Mouse (Mus musculus): ENCODE measurements around the gene Reep3. TPM values are rescaled to one million over a fixed set of nuclear protein-coding genes. Genes with fewer than 3 reads are reported as not detected.
A peak's percentile ranks its signal among the peaks of the same experiment; 100 is the strongest.
"Not testable (repeated sequence)": the region's sequence is repeated elsewhere in the genome, so short reads cannot be mapped to it uniquely, and the experiment has no call there.

The Reep3 gene
- total RNA-seq, 2 experiments from 2014 or later: 24.9 to 25.1 TPM

DNA sequence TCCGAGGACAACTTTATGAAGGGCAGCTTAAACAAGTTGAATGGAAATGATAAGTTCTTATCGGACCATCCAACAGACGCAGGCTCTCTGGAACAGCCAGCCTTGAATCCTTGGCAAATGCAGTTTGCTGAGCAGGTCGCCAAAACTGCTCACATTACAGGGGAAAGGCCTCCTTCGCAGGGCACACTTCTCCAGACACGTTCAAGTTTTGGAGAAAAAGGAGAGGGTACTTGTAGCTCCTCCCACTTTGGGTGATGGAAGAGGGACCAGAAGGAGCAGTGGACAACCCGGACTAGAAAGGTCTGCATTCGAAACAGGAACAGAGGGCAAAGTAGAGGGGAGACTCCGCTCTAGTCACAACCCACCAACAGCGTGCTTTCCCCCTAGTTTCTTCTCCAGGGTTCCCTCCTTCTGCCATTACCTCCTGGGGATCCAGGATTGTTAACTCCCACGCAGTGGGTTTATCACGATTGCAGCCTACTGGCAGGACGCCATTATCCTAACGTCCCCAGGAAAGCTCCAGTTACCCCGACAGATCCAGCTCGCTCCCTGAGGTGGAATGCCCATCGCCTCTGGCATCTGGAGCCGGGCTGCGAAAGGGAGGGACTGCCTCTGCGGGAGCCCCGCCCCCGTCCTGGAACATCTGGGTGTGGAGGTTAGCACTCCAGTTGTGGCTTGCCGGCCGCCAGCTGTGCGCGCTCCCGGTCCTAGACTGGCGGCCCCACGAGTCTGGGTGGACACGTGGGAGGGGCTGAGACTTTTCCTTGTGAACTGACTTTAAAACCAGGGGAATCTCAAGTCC lies 94.3 kb downstream of the Reep3 start:
- intact Hi-C loops (cut with DNase I): loop anchor here (2.0 kb wide), 1 partner anchor 82 kb away; no protein-coding TSS in a partner anchor
- DNase-seq (ENCODE audit: extremely low spot score in 1 of 2, low spot score in 2 of 2): peak in 1 of 2 experiments; percentile 93

DNA sequence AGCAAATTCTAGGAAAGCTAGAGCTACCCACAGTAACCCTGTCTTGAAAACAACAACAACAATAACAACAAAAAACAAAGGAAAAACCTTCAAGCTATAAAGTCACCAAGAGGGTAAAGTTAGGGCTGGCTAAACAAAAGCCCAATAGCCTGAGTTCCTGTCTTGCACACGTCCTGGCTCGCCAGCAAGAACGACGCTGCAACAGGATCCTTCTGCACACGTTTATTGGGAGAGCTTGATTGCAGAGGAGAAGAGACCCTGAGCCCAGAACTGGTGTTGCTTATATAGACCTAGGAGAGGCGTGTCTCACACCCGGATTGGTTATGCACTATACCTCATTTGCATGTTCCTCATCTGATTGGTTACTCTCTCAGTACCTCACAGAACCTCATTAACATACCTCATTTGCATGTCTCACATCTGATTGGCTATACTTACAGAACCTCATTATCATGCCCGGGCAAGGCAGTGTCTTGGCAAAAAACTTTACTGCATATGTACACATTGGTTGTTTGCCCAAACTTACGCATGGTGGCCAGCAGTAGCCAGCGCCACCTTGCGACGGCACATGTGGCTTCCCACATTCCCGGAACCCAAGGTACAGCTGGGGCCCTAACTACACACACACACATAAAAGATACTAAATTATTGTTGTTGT lies 95.7 kb downstream of the Reep3 start:
- DNase-seq (ENCODE audit: extremely low spot score in 1 of 2, low spot score in 2 of 2); intact Hi-C loops (cut with DNase I): not testable (repeated sequence)

DNA sequence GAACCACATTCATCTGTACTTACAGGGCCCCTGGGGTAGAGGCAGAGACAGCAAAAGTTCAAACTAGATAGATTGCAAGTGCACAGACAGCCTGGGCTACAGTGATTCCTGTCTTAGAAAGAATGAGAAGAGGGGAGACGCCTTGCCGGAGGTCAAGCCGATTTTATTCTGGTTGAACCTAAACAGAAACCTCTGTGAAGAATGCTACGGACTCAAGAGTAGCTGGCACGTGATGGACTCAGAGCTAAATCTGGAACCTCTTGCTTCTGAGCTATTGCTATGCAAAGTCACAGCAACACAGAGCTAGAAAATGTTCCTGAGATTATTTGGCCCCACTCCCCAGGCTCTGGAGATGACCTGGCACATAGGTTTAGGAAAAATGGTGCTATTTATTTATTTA lies 96.6 kb downstream of the Reep3 start:
- intact Hi-C loops (cut with DNase I): no loop called here
- no peak for DNase-seq (ENCODE audit: extremely low spot score in 1 of 2, low spot score in 2 of 2)

DNA sequence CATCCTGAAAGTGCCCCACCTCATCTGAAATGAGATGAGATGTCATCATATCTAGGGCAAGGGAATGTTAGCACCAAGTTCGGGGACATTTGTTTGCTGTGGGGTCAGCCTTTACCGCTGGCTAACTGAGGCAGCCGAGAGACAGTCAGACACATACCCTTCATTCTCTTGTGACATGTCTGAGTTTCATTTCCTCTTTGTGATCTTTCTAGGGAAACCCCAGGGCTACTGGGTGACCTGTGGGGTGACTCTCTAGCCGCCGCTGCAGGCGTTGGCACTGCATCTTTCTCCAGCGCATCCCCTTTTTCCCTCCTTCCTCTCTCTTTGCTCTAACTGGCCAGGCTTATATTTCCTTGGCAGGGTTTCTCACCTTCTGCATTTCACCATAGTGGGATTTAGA lies 98.0 kb downstream of the Reep3 start:
- DNase-seq (ENCODE audit: extremely low spot score in 1 of 2, low spot score in 2 of 2): no peak
- intact Hi-C loops (cut with DNase I): no loop called here

DNA sequence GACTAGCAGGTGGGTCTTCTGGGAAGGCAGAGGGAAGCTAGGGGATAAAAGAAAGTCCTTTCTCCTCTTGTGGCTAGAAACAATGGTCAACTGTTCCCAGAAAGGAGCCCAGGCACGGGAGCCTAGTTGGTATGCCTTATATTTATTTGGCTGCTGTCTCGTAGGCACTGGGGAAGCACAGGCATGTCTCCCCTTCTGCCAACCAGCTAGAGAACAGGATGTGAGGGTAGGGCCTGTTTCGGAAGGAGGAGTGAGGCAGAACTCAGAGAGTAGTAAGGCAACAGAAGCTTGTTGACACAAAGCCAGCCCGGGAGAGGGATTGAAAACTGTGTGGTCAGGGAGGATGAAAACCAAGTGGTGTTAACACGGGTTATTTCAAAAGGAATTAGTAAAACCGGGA lies 101.6 kb downstream of the Reep3 start:
- DNase-seq (ENCODE audit: extremely low spot score in 1 of 2, low spot score in 2 of 2): no peak
- intact Hi-C loops (cut with DNase I): no loop called here

DNA sequence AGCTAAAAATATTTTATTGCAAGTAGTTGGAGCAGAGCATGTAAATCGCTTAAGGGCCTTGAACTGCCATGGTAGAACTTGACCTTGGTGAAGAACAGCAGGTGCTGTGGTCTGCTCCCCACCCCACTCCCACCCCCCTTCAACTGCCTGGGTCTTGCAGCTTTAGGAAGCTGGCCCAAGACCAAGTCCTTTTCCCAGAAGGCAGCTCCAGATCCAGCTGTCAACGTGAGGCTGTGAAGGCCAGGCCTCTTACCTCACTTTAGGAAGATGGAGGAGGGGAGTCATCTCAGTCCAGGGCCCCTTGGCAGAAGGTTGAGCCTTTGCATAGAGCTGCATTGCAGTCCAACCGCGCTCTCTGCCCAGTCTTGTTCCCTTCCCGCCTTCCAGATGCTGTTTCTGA lies 102.3 kb downstream of the Reep3 start:
- no peak for DNase-seq (ENCODE audit: extremely low spot score in 1 of 2, low spot score in 2 of 2)
- intact Hi-C loops (cut with DNase I): no loop called here

DNA sequence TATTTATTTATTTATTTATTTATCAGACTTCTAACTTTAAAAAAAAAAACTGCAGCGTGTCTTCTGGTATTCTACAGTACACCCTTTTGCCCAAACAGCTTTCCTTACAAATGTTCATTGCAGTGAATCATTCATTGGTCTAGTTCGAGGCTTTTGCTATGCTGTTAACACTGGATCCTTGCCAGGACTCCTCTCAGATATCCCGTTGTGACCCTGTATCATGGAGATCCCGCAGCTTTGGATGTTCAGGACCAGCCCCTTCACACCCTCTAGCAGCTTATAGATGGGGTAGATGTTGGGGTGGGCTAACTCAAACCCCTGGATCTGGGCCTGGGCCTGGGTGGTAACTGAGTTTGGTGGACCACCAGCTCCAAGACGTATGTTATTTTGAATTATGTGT lies 104.2 kb downstream of the Reep3 start:
- no peak for DNase-seq (ENCODE audit: extremely low spot score in 1 of 2, low spot score in 2 of 2)
- intact Hi-C loops (cut with DNase I): no loop called here

DNA sequence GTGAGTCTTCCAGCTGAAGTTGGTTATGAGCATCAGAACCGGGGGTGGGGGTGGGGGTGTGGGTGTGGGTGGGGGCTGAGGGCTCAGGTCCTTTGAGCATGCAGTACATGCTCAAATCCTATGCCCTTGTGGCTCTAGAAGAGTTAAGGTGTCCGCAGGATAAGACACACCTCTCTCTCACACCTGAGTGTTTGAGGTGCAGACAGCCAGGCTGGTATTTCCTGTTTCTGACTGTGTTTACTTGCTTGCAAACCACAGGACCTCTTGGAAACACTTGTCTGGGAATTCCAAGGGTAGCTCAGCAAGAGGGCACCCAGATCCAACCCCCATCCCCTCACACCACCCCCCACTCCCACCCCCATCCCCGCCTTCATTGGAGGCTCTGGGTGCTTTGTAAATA lies 106.2 kb downstream of the Reep3 start:
- DNase-seq (ENCODE audit: extremely low spot score in 1 of 2, low spot score in 2 of 2): no peak
- intact Hi-C loops (cut with DNase I): no loop called here

DNA sequence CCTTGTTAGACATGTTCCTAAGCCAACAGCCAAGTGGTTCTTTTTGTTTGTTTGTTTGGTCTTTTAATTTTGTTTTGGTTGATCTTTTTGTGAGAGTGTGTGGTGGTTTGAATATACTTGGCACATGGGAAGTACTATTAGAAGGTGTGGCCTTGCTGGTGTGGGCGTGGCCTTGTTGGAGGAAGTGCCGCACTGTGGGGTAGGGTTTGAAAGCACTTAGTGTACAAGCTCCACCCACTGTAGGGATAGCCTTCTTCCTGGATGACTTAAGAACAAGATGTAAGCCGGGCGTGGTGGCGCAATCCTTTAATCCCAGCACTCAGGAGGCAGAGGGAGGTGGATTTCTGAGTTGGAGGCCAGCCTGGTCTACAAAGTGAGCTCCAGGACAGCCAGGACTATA lies 113.7 kb downstream of the Reep3 start:
- no peak for DNase-seq (ENCODE audit: extremely low spot score in 1 of 2, low spot score in 2 of 2)
- intact Hi-C loops (cut with DNase I): no loop called here

DNA sequence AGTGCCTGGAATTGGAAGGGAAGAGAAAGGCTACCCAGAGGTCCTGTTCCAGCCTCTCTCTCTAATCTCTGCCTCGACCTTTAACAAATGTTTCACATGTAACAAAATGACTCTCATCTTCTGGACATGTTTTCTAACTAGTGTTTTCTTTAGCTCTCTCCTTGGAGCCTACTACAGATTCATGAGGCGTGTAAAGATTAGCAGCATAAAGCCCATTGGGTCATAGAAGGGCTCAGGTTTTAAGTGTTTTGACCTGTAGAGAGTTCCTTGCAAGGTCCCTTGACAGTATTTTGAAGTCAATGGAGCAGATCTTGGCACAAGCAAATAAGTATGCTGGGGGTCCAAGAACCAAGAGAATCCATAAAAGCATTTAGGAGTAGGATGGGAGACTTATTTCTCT lies 118.5 kb downstream of the Reep3 start:
- DNase-seq (ENCODE audit: extremely low spot score in 1 of 2, low spot score in 2 of 2): no peak
- intact Hi-C loops (cut with DNase I): no loop called here

DNA sequence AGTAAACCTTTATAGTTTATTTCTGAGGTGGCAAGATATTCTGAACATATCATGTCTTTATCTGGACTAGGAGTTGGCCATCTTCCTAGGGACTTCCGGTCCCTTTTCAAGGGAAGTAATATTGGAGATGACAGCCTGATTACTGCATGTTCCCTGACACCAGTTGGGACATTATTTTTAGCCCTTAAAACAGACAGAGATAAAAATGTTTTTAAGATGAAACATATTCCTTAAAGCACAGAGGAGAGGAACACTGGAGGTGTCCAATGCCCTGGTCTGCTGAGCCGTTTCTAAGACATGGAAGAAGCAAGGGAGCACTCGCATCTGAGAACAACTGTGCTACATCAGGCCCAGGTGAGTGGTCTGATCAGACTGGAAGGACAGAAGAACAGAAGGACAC lies 119.7 kb downstream of the Reep3 start:
- DNase-seq (ENCODE audit: extremely low spot score in 1 of 2, low spot score in 2 of 2): no peak
- intact Hi-C loops (cut with DNase I): no loop called here

DNA sequence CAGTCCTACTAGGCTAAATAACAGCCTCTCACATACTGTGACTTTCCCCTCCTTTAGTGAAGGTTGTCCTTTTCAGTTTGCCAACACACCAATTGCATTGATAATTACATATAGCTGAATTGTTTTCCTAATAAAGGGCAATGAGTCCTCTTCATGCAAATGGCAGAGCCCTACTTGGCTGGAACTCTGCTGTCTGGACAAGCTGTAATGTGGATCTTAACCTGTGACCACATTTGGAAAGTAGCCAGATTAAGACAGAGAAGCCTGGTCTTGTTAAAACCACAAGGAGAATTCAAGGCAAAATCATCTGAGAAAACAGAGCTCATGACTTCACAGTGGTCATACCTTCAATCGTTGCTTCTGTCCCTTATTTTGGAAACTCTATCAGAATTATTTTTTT lies 121.3 kb downstream of the Reep3 start:
- intact Hi-C loops (cut with DNase I): no loop called here
- DNase-seq (ENCODE audit: extremely low spot score in 1 of 2, low spot score in 2 of 2): no peak

DNA sequence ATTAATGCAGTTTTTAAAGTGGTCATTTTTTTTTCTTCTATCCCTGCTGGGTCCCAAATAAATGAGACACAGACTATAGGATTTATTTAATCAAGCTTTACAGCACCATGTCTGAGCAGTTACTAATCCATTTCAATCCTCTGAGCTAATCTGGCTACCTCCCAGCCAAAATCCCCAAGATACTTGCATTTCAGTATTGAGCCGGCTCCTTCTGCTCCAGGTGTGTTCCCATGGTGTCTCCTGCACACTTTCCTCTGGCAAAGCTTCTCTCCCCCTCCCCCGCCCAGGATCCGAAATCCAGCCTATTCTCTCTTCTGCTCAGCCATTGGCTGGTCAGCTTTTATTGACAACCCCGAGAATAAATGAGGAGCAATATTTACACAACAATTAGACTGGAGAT lies 122.3 kb downstream of the Reep3 start:
- no peak for DNase-seq (ENCODE audit: extremely low spot score in 1 of 2, low spot score in 2 of 2)
- intact Hi-C loops (cut with DNase I): no loop called here

DNA sequence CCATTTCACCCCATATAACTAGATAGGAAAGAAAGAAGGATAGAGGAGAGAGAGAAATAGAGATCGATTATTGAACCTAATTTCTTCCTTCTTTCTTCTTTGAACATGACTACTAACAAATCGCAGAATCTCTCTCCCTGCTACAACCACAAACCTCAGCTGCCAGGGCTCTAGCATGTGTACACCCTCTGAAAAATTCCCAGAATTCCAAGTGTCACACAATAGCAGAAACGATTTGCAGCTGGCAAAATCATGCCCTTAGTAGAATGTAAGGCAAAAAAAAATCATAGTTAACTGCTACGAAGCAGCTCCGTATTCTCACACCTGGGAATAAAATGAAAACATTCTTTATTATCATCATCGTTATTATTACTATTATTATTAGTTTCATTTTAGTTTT lies 122.9 kb downstream of the Reep3 start:
- DNase-seq (ENCODE audit: extremely low spot score in 1 of 2, low spot score in 2 of 2): no peak
- intact Hi-C loops (cut with DNase I): no loop called here

DNA sequence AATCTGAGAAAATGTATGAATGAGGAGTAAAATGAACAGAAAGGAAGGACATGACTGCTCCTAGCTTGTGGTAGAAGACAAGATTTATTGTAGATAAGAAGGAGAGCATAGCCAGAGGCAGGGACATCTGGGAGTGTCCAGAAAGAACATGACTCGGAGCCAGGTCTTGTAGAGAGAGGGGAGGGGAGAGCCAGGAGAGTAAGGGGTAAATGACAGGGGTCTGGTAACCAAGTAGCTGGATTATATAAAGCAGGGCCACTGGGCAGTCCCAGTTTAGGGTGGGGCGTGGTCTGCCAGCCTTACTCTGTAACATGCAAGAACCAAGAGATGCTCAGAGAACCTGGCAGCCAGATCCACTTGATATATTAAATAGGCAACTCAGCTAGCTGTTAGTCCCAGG lies 123.5 kb downstream of the Reep3 start:
- DNase-seq (ENCODE audit: extremely low spot score in 1 of 2, low spot score in 2 of 2): no peak
- intact Hi-C loops (cut with DNase I): no loop called here

DNA sequence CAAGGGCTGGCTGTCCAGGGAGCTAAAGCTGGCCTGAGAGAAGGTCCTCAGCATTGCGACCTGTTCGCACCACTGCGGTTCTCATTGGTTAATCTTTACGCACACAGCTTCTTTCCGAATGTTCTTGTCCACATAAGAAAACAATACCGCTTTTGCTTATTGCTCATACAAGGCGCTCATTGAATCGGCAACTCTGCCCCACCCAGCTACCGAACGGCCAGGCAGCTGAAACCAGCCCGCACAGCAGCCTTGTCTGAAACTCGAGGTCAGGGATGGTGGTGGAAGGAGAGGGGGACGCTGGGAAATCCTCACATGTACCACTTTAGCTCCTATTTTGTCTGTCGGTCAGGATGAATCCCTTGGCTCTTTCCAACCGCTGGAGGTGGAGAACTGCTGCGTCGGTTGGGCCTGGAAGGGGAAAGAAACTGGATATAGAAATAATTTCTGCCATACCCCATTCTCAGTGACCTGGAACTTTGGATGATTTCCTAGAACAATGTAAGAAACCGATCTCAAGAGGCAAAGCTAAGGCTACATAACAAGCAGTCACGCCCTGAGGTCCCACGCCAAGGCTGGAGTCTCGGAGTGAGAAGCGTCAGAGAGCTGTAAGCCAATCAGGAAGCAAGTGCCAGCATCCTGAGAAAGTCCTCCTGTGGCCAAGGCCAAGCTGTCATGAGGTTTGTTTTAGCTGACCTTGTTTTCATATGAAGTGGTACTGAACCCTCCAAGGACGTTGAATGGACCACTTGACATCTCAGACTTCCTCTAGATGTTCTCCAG lies 126.2 kb downstream of the Reep3 start:
- DNase-seq (ENCODE audit: extremely low spot score in 1 of 2, low spot score in 2 of 2): no peak
- intact Hi-C loops (cut with DNase I): no loop called here

DNA sequence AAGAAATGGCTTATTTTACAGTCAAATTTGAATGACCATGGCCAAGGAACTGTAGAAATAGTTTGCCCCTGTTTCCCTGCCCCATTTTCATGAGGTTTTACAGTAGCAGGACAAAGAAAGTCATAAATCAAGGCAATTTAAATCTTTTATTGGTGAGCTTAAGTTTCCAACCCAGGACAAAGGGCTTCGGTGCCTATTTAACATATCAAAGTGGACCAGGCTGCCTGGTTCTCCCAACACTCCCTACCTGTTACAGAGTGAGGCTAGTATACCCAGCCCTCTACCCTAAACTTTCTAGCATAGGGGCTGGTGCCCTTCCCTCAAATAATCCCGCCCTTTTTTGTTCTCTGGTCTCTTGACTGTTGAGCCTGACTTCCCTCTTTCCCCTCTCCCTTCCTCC lies 127.2 kb downstream of the Reep3 start:
- no peak for DNase-seq (ENCODE audit: extremely low spot score in 1 of 2, low spot score in 2 of 2)
- intact Hi-C loops (cut with DNase I): no loop called here

DNA sequence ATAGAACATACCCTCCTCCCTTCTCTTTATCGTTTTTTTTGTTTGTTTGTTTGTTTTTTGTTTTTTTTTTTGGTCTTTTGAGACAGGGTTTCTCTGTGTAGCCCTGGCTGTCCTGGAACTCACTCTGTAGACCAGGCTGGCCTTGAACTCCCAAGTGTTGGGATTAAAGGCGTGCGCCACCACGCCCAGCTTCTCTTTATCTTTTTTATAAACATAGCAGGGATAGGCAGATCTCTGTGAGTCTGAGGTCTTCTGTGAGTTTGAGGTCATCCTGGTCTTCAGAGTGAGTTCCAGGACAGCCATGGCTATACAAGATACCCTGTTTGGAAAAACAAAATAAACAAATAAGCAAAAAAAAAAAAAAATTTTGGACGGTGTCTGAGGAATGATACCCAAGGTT lies 127.7 kb downstream of the Reep3 start:
- intact Hi-C loops (cut with DNase I): no loop called here
- no peak for DNase-seq (ENCODE audit: extremely low spot score in 1 of 2, low spot score in 2 of 2)

DNA sequence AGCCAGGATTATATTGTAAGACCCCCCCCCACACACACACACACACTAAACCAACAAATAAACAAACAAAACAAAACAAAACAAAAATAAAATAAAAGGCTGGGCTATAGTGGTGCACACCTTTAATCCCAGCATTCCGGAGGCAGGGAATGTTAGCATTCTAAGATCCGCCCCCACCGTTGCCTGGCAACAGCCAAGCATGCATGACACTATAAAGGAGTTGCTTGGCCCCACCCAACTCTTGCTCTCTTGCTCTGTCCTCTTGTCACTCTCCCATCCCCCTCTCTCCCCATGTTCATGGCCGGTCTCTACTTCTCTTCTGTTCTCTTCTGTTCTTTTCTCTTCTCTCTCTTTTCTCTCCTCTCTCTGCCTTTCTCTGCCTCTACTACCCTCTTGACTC lies 128.2 kb downstream of the Reep3 start:
- intact Hi-C loops (cut with DNase I): no loop called here
- DNase-seq (ENCODE audit: extremely low spot score in 1 of 2, low spot score in 2 of 2): no peak

Data from left cerebral cortex, postnatal 10 days (tissue).